Mouse (Mus musculus) CD8-positive naive resting alpha-beta T cell, adult 57 days (primary cell): ENCODE data around the gene Il12a. TPM values are rescaled to one million over a fixed set of nuclear protein-coding genes. Genes with fewer than 3 reads are reported as not detected.

Source experiments
- total RNA-seq: library from RNA; stranded (reverse); gene quantifications from one replicate; pipeline ENCODE4 v1.2.4, GENCODE M21; 2023

The Il12a gene
- total RNA-seq: 3.0 TPM

DNA sequence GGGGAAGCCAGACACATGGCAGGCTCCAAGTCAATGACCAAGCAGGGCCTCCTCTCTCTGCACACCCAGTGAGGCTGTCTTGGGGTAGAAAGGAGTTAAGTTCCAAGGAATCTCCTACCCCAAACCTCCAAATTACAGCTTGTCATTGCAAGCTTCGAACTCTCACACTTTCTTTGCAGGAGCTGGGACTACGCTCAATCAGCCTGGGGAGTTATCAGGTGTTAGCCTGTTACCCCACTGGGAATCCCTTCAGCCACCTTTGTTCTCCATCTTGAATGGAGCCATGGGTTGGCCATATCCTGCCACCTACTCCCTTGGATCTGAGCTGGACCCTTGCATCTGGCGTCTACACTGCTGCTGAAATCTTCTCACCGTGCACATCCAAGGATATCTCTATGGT is at the start of gene Il12a:
Gene Il12a, plus strand, starts transcription at position 301 of the 400 bp plus-strand sequence.

Other genes with a start within 250 kb of the Il12a start
- gene 1110032F04Rik, start 178.9 kb downstream of the Il12a start, total RNA-seq: 1.3 TPM